Mouse (Mus musculus) liver, postnatal 0 days (tissue): Measurements from ENCODE around the gene 1600014C10Rik.

Experiments
- CTCF ChIP-seq: sonication (generic); IDR thresholded peaks from 2 replicates; pipeline ENCODE4 v1.5.1; 2016; ENCODE audit warnings: antibody characterized with exemption, low read depth
- EP300 ChIP-seq: IDR thresholded peaks from 2 replicates; pipeline ENCODE4 v1.6.1; 2016; ENCODE audit warnings: antibody characterized with exemption, low read depth, mild to moderate bottlenecking

DNA sequence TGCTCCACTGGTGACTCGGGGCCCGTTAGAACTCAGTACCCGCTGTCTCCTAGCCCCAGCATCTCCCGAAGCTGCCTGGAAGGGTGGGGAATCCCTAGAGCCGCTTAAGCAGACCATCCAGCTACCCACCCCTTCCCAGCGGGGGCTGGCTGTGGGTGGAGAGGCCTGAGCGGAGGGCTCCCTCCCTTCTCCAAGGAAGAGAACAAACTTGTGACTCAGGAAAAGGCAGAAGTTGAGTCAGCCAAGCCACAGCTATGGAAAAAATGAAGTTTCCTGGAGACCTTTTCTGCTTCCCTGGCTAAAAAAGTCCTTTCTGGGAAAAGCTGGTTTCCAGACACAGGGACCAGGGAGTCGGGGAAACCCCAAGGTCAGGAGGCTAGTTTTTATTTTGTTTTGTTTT, 47.3 kb downstream of the 1600014C10Rik start:
- TF ChIP-seq CTCF, result no peak
- no peak for TF ChIP-seq EP300
